Mouse (Mus musculus): Measurements from ENCODE around the gene Pmpca.

GRCm38 (mm10) chr2:26358667-26359320 is 30.3 kb upstream of the Pmpca start:
- TF ChIP-seq CTCF (IDR thresholded peaks at IDR 0.05; ENCODE audit: borderline replicate concordance, extremely low read depth, insufficient read depth, insufficient read length) (no peak), POLR2A (IDR thresholded peaks at IDR 0.05; ENCODE audit: borderline replicate concordance, extremely low read depth, insufficient read depth, insufficient read length, poor library complexity, severe bottlenecking) (no peak)

All from brain, embryonic 14.5 days (tissue).